Mouse (Mus musculus): Measurements from ENCODE around the gene Cbfa2t3.
A peak's percentile ranks its signal among the peaks of the same experiment; 100 is the strongest.

Gene Cbfa2t3

DNA sequence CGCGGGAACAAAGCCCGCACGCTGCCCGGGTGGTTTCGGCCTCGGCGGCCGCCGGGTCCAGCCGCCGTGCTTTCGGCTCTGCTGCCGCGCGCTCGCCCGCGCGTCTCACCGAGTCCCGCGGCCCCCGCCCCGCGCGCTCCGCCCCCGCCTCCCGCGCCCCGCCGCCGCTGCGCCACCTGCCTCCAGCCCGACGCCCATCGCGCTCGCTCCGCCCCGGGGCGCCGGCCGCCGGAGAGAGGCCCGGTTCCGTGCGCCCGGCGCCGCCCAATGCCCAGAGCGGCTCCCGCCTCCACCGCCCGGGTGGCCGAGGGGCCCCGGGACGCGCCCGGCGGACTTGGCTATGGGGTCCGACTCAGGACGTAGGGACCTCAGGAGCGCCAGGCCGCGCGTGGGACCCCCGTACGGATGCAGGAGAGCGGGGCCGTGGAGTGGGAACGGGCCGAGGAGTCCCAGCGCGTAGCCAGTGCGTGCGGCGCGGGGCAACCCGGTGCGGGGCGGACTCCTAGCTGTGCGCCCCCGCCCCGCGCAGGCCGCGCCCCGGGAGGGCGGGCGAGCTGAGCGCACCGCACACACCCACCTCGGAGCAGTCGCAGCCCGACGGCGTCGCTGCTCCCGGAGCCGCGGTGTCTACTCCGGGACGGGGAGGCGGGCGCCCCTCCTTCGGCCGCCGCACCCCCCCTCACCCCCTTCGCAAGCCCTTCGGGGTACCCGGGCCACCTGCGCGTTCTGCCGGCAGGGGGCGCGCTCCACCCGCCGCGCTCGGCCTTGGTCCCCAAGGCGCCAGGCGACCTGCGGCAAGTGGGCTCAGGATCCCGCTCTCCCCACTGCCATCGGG, 20.6 kb downstream of the Cbfa2t3 start:
- Histone ChIP-seq H3K27me3 (ENCODE audit: insufficient read depth, low read length) (peaks cover 83% of the 10 kb centered on the region), H3K36me3 (ENCODE audit: insufficient read depth, low read length) (no peaks in the 10 kb centered on the region), H3K9me3 (ENCODE audit: low read length) (no peaks in the 10 kb centered on the region), H3K4me1 (replicated peaks; ENCODE audit: low read depth, low read length) (peaks cover 22% of the 10 kb centered on the region), H3K4me3 (replicated peaks; ENCODE audit: low read length) (peak overlapping the region; percentile 87)
- TF ChIP-seq CTCF (conservative IDR thresholded peaks at IDR 0.05; ENCODE audit: low read length) (no peak), NANOG (IDR thresholded peaks at IDR 0.05; ENCODE audit: borderline replicate concordance, low read length) (no peak), POU5F1 (IDR thresholded peaks at IDR 0.05; ENCODE audit: borderline replicate concordance, low read length) (no peak)

DNA sequence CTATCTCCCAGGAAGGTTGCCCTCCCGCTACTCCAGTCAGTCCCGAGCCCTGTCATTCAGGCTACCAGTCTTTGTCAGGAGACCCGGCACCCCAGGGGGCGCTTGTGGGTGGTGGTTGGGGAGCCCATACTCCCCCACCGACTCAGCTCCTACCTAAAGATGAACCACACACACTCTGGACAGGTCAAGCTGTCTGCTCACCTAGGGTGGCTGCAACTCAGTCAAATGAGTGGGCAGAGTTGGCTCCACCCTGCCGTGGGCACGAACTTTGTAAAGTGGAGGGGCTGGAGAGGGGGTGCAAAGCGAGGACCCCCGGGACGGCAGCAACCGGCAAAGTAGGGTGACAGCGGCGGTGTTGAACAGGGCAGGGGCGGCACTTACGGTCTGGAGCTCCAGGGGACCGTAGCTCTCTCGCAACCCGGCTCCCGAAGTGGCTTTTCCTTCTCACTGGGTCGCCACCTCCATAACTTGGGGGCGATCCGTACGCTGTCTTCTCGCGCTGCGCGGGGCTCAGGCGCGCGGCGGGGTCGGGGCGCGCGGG, 21.4 kb downstream of the Cbfa2t3 start:
- TF ChIP-seq CTCF (conservative IDR thresholded peaks at IDR 0.05; ENCODE audit: low read length) (no peak), NANOG (IDR thresholded peaks at IDR 0.05; ENCODE audit: borderline replicate concordance, low read length) (no peak), POU5F1 (IDR thresholded peaks at IDR 0.05; ENCODE audit: borderline replicate concordance, low read length) (no peak)
- peak overlapping the region; percentile 87 for H3K4me3 ChIP-seq (replicated peaks; ENCODE audit: low read length)
- H3K27me3 ChIP-seq (ENCODE audit: insufficient read depth, low read length) = peaks cover 90% of the 10 kb centered on the region
- H3K36me3 ChIP-seq (ENCODE audit: insufficient read depth, low read length) = no peaks in the 10 kb centered on the region
- no peaks in the 10 kb centered on the region for H3K9me3 ChIP-seq (ENCODE audit: low read length)
- peaks cover 22% of the 10 kb centered on the region for H3K4me1 ChIP-seq (replicated peaks; ENCODE audit: low read depth, low read length)

DNA sequence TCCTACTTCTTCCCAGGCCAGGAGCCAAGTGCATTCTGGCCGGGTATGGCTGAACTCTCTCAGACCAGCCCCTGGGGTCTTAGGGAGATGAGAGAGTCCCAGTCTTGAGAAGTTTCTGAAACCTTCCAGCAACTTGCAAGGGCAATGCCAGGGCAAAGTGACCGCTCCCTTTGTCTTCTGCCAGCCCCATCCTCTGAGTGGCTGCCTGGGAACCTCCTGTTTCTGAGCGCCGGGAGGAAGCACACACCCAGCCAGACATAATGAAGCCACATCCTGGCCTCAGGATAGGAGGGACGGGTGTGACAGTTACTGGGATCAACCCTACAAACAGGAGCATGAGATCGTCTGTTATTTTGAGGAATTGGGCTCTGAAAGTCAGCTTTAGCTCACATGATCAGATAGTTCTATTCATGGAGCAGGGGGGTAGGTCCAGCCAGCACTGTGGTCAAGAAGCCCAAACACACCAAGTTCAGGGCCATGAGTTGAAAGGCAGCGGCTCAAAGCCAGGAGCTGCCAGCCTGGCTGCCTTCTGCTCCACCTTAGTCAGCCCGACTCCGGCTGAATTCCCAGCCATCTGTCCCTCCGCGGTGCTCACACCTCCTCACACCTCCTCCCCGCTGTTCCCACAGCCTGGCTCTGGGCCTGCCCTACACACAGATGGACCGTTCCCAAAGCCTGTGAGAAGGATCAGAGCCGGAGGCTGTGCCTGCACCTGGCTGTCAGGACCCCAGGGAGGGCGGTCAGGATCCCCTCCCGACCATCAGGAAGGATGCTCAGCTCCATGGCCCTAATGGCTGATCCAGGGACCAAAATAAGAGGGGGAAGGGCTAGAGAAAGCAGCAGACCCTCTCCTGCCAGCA, 22.1 kb downstream of the Cbfa2t3 start:
- TF ChIP-seq CTCF (conservative IDR thresholded peaks at IDR 0.05; ENCODE audit: low read length) = no peak
- TF ChIP-seq NANOG (IDR thresholded peaks at IDR 0.05; ENCODE audit: borderline replicate concordance, low read length) = no peak
- TF ChIP-seq POU5F1 (IDR thresholded peaks at IDR 0.05; ENCODE audit: borderline replicate concordance, low read length) = no peak
- H3K4me3 ChIP-seq (replicated peaks; ENCODE audit: low read length) = peak overlapping the region; percentile 87

DNA sequence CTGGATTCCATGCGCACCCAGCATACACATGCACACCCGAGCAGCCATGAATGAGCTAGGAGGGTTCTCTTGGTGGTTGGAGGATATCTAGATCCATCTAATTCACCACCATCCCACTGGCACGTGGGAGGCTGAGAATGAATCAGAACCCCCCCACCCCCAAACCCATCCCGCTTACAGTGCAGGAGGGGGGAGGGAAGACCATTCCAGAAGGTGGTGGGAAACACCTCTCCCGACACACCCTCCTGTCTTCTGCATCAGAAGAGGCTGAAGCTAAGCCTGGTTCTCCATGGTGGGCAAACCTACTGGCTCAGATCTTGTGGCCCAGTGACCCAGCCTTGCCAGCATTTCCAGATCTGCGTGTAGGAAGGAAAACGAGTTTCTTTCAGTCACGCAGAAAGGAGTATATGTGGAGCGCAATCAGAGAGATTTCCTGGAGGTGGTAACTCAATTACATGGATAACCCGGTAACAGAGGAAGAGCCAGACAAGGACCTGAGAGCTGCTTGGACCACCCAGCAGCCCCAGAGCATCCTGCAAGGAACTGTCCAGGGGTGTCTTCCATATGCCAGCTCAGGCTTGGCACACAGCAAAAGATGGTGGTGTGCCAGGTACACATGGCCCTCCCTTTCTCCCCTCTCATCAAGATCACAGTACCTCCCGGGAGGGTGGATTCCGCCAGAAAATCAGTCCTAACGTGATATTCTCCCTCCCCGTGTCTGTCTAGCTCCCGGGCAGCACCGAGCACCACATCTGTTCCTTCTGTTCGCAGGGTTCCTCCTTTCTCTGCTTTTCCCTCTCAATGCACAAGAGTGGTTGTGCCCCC, 23.1 kb downstream of the Cbfa2t3 start:
- peaks cover 91% of the 10 kb centered on the region for H3K27me3 ChIP-seq (ENCODE audit: insufficient read depth, low read length)
- peaks cover 22% of the 10 kb centered on the region for H3K4me1 ChIP-seq (replicated peaks; ENCODE audit: low read depth, low read length)
- H3K9me3 ChIP-seq (ENCODE audit: low read length) = no peaks in the 10 kb centered on the region
- no peaks in the 10 kb centered on the region for H3K36me3 ChIP-seq (ENCODE audit: insufficient read depth, low read length)
- no peak for TF ChIP-seq POU5F1 (IDR thresholded peaks at IDR 0.05; ENCODE audit: borderline replicate concordance, low read length)
- no peak for TF ChIP-seq CTCF (conservative IDR thresholded peaks at IDR 0.05; ENCODE audit: low read length)
- no peak for TF ChIP-seq NANOG (IDR thresholded peaks at IDR 0.05; ENCODE audit: borderline replicate concordance, low read length)
- H3K4me3 ChIP-seq (replicated peaks; ENCODE audit: low read length) = no peak overlapping the region

More for the DNA sequence above, 22.1 kb downstream of the Cbfa2t3 start:
- Histone ChIP-seq H3K27me3 (ENCODE audit: insufficient read depth, low read length) (peaks cover 89% of the 10 kb centered on the region), H3K4me1 (replicated peaks; ENCODE audit: low read depth, low read length) (peaks cover 22% of the 10 kb centered on the region), H3K9me3 (ENCODE audit: low read length) (no peaks in the 10 kb centered on the region), H3K36me3 (ENCODE audit: insufficient read depth, low read length) (no peaks in the 10 kb centered on the region)

DNA sequence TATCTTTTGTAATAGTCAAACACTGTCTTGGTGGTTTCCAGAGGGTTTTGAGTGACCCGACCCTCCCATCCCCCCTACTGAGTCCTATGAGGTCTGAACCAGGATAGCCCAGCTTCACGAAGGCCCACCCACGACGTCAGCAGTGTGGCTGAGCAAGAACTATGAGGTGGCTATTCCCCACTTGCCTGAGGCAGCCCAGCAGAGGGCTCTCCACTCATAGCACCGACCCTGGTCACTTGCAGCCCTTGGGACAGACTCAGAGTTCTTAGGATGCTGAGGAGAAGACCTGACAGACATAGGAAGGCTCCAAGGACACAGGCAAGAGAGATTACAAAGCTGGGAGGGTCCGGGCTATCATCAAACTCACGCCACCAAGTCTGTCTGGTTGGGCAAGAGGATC, 23.9 kb downstream of the Cbfa2t3 start:
- Histone ChIP-seq H3K4me3 (replicated peaks; ENCODE audit: low read length) (no peak overlapping the region), H3K27me3 (ENCODE audit: insufficient read depth, low read length) (peaks cover 91% of the 10 kb centered on the region), H3K4me1 (replicated peaks; ENCODE audit: low read depth, low read length) (peaks cover 22% of the 10 kb centered on the region), H3K9me3 (ENCODE audit: low read length) (no peaks in the 10 kb centered on the region), H3K36me3 (ENCODE audit: insufficient read depth, low read length) (no peaks in the 10 kb centered on the region)
- TF ChIP-seq NANOG (IDR thresholded peaks at IDR 0.05; ENCODE audit: borderline replicate concordance, low read length) (no peak), CTCF (conservative IDR thresholded peaks at IDR 0.05; ENCODE audit: low read length) (no peak), POU5F1 (IDR thresholded peaks at IDR 0.05; ENCODE audit: borderline replicate concordance, low read length) (no peak)

DNA sequence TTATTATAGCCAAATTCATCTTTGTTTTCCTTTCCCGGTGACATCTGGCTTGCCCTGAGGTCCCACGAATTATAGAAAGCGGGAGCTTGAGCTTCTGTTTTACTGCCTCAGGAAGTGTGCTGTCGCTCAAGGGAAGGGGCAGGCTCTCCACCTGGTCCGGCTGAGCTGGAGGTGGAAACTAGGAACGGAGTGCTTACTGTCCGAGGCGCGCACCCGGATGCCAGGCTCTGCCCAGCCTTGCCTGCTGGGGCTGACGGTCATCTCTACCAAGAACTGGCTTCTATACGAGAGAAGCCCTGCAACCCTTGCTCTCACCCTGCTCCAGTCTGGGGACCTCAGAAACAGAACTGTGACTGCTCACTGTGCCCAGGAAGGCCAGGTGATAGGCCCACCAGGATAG, 24.9 kb downstream of the Cbfa2t3 start:
- H3K27me3 ChIP-seq (ENCODE audit: insufficient read depth, low read length) = peaks cover 89% of the 10 kb centered on the region
- H3K9me3 ChIP-seq (ENCODE audit: low read length) = no peaks in the 10 kb centered on the region
- H3K4me1 ChIP-seq (replicated peaks; ENCODE audit: low read depth, low read length) = peaks cover 19% of the 10 kb centered on the region
- no peaks in the 10 kb centered on the region for H3K36me3 ChIP-seq (ENCODE audit: insufficient read depth, low read length)
- TF ChIP-seq NANOG (IDR thresholded peaks at IDR 0.05; ENCODE audit: borderline replicate concordance, low read length) (no peak), CTCF (conservative IDR thresholded peaks at IDR 0.05; ENCODE audit: low read length) (no peak), POU5F1 (IDR thresholded peaks at IDR 0.05; ENCODE audit: borderline replicate concordance, low read length) (no peak)
- no peak overlapping the region for H3K4me3 ChIP-seq (replicated peaks; ENCODE audit: low read length)

DNA sequence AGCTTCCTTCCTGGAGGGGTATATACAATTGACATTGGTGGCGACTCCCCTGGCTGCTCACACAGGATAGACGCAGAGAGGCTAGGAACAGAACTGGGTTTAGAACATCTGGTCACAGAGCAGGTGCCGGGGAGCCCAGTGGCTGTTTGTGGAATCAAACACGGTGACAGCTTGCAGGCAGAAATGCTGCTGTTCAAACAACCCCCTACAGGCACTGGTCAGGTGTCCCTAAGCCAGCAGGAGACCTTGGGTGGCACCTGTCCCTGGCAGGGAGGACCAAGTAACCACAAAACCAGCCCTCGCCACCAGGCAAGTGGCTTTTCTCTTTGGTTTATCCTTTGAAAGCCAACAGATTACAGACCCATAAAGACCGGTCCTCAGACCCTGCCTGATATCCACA, 27.0 kb downstream of the Cbfa2t3 start:
- Histone ChIP-seq H3K4me3 (replicated peaks; ENCODE audit: low read length) (no peak overlapping the region), H3K36me3 (ENCODE audit: insufficient read depth, low read length) (no peaks in the 10 kb centered on the region), H3K4me1 (replicated peaks; ENCODE audit: low read depth, low read length) (peaks cover 20% of the 10 kb centered on the region), H3K27me3 (ENCODE audit: insufficient read depth, low read length) (peaks cover 87% of the 10 kb centered on the region), H3K9me3 (ENCODE audit: low read length) (no peaks in the 10 kb centered on the region)
- TF ChIP-seq CTCF (conservative IDR thresholded peaks at IDR 0.05; ENCODE audit: low read length) (no peak), NANOG (IDR thresholded peaks at IDR 0.05; ENCODE audit: borderline replicate concordance, low read length) (no peak), POU5F1 (IDR thresholded peaks at IDR 0.05; ENCODE audit: borderline replicate concordance, low read length) (no peak)

All from E14TG2a.4 (cell line).